Mouse (Mus musculus): ENCODE measurements around the gene Arl16. TPM values are rescaled to one million over a fixed set of nuclear protein-coding genes. Genes with fewer than 3 reads are reported as not detected.

The Arl16 gene
- total RNA-seq, 2 experiments from 2014 or later = 11.4 to 11.8 TPM

GRCm38 (mm10) chr11:120493911-120494310 is 26.5 kb upstream of the Arl16 start:
- no peak for DNase-seq
- intact Hi-C loops (cut with DNase I; ENCODE audit: low total_unique reads) = no loop called here

- intact Hi-C loops (cut with DNase I; ENCODE audit: low total_unique reads) = no loop called here
- DNase-seq = no peak
Observed at GRCm38 (mm10) chr11:120493351-120493750, 25.9 kb upstream of the Arl16 start.

DNA sequence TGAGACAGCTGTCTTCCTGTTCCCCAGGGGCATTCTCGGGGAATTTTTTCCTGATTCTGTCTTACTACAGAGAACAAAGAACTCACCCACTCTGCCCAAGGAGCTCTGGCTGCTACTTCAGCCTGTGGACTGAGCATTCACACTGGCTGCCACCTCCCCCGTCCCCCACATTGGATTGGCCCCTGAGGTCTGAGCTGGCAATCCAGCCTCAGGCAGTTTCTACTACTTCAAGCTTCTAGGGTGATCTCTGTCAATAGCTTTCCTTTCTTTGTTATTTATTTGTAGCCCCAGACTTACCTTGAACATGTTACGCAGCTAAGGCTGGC is 25.4 kb upstream of the Arl16 start:
- DNase-seq = no peak
- intact Hi-C loops (cut with DNase I; ENCODE audit: low total_unique reads) = no loop called here

DNA sequence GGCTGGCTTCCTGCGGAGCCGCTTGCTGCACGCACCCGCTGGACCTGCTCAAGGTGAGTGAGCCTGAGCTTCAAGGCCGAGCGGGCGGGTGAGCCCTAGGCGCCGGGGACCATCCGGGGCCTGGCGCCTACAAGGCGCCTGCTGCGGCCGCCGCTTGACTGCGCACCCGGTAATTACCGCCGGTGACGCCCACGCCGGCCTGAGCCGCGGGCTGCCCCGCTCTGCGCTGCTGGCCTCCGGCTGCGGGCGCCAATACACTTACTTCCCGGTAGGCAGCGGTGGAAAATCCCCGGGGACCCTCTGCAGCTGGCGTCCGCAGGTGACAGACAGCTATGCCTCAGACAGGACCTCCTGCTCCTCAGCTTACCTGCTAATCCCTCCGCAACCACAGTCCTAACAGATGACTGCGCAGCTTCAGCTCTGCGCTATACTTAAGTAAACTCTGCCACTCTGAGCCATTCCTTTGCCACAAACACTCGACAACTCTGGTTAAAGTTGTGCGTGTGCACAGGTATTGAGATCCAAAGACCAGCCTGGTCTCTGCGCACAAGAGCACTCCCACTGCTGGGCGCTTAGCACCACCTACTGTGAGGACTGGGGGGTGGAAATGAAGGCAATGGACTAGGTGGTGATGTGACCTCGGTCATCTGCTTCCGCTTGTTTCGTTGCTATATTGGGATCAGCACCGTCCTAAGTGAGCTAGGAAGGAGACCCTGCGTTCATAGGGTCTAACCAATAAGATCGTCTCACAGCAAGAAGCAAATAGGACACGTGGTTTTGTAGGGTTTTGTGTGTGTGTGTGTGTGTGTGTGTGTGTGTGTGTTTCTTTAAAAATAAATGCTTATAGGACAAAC is 24.8 kb upstream of the Arl16 start:
- intact Hi-C loops (cut with DNase I; ENCODE audit: low total_unique reads) = no loop called here
- no peak for DNase-seq

GRCm38 (mm10) chr11:120491317-120492023 is 24.1 kb upstream of the Arl16 start, which contains the start of gene Slc25a10:
Gene Slc25a10, plus strand, starts transcription at chr11:120491840.
- intact Hi-C loops (cut with DNase I; ENCODE audit: low total_unique reads) = no loop called here

GRCm38 (mm10) chr11:120490291-120491046 is 23.1 kb upstream of the Arl16 start:
- intact Hi-C loops (cut with DNase I; ENCODE audit: low total_unique reads) = no loop called here
- no peak for DNase-seq

More at GRCm38 (mm10) chr11:120491317-120492023, 24.1 kb upstream of the Arl16 start, which contains the start of gene Slc25a10:
- peak; percentile 89 for DNase-seq

GRCm38 (mm10) chr11:120489054-120489761 is 21.8 kb upstream of the Arl16 start:
- intact Hi-C loops (cut with DNase I; ENCODE audit: low total_unique reads) = no loop called here
- DNase-seq = peak; percentile 66

DNA sequence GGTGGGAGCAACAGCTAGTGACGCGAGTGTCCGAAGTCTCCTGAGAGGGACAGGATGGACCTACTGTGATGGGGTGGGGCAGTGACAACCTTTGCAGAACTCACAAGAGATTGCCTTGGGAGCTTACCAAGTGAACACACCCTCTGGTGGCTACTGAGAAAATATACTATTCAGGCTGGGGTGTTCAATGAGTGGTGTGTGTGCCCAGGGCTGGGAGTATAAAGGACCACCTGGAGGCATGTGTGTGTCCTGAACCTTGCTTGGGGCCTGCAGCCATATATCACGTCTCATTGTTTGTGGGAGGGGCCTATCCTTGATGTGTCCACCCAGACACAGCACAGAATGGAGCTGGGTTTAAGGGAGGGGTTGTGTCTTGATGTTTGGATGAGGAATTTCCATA is 21.1 kb upstream of the Arl16 start:
- DNase-seq = no peak
- intact Hi-C loops (cut with DNase I; ENCODE audit: low total_unique reads) = no loop called here

DNA sequence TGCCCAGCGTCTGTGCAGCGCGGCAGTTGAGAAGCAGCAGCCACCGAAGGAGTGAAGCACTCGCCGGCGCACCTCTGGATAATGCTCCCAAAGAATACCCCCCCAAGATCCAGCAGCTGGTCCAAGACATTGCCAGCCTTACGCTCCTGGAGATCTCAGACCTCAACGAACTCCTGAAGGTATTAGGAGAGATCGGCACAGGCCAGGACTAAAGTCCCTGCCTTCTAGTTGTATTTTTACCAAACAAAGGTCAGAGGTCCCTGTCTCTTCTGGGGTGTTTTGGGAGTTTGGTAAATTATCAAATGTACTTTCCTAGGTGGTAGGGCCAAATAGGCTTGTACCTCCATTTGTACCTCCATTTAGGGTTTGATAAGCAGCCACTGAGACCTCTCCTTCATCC is 17.8 kb upstream of the Arl16 start:
- no peak for DNase-seq
- intact Hi-C loops (cut with DNase I; ENCODE audit: low total_unique reads) = no loop called here

GRCm38 (mm10) chr11:120484265-120484981 is 17.0 kb upstream of the Arl16 start, which contains the start of gene Mrpl12:
Gene Mrpl12, plus strand, starts transcription at chr11:120484613.
- intact Hi-C loops (cut with DNase I; ENCODE audit: low total_unique reads) = no loop called here
- peak; percentile 91 for DNase-seq

- DNase-seq = no peak
- intact Hi-C loops (cut with DNase I; ENCODE audit: low total_unique reads) = no loop called here
Observed at GRCm38 (mm10) chr11:120483448-120483934, 16.1 kb upstream of the Arl16 start.

GRCm38 (mm10) chr11:120472052-120472451 is 4.6 kb upstream of the Arl16 start:
- intact Hi-C loops (cut with DNase I; ENCODE audit: low total_unique reads) = no loop called here
- no peak for DNase-seq

GRCm38 (mm10) chr11:120467736-120468092 is 307 bp upstream of the Arl16 start:
- intact Hi-C loops (cut with DNase I; ENCODE audit: low total_unique reads) = no loop called here
- no peak for DNase-seq

- intact Hi-C loops (cut with DNase I; ENCODE audit: low total_unique reads) = no loop called here
- DNase-seq = no peak
Observed at GRCm38 (mm10) chr11:120465521-120465920, 1.9 kb downstream of the Arl16 start.

DNA sequence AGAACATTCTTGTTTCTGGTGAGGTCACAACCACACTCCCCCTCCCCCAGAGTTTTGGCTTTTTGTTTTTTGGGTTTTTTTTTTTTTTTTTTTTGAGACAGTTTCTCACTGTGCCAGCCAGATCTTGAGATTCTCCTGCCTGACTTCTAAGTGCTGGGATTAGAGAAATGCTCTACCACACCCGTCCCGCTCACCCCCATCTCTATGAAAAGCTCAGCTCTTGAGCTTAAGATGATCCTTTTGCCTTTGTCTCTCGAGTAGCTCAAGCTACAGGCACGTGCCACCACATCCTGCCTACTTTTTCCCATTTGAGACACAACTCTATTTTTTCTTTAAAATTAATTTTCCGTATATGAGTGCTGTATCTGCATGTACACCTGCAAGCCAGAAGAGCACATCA is 3.0 kb downstream of the Arl16 start:
- intact Hi-C loops (cut with DNase I; ENCODE audit: low total_unique reads) = no loop called here
- DNase-seq = no peak

- intact Hi-C loops (cut with DNase I; ENCODE audit: low total_unique reads) = no loop called here
- DNase-seq = no peak
Observed at GRCm38 (mm10) chr11:120463536-120463935, 3.9 kb downstream of the Arl16 start.

- no peak for DNase-seq
- intact Hi-C loops (cut with DNase I; ENCODE audit: low total_unique reads) = no loop called here
Observed at GRCm38 (mm10) chr11:120458847-120459597, 8.4 kb downstream of the Arl16 start.
